Mouse (Mus musculus) layer of hippocampus, adult 9-10 months (tissue): ENCODE measurements around the gene Gm3625.
"Not testable (repeated sequence)": the region's sequence is repeated elsewhere in the genome, so short reads cannot be mapped to it uniquely, and the experiment has no call there.

Source experiments
- DNase-seq: peaks from one replicate; pipeline ENCODE4 v3.0.0; 2022; ENCODE audit warnings: low spot score

Gm3625 gene

GRCm38 (mm10) chr12:4555451-4555850 lies 37.3 kb downstream of the Gm3625 start:
- no peak for DNase-seq

- not testable (repeated sequence) for DNase-seq
These were observed 39.0 kb downstream of the Gm3625 start for GRCm38 (mm10) chr12:4553704-4554103.

- DNase-seq: peak; percentile 75
These were observed 44.4 kb downstream of the Gm3625 start for GRCm38 (mm10) chr12:4548053-4549013.

GRCm38 (mm10) chr12:4547557-4547956 lies 45.2 kb downstream of the Gm3625 start:
- DNase-seq: no peak

GRCm38 (mm10) chr12:4546491-4546890 lies 46.2 kb downstream of the Gm3625 start:
- no peak for DNase-seq

- no peak for DNase-seq
These were observed 47.3 kb downstream of the Gm3625 start for GRCm38 (mm10) chr12:4545425-4545824.

GRCm38 (mm10) chr12:4544400-4544919 lies 48.3 kb downstream of the Gm3625 start:
- no peak for DNase-seq
